Mouse (Mus musculus) embryonic facial prominence, embryonic 11.5 days (tissue): ENCODE measurements around the gene Pla2g5. TPM values are rescaled to one million over a fixed set of nuclear protein-coding genes. Genes with fewer than 3 reads are reported as not detected.
A peak's percentile ranks its signal among the peaks of the same experiment; 100 is the strongest.

Experiments used
- ATAC-seq: fragments of 200-750 bp; cut with Nextera tagmentation; replicated peaks from 2 replicates; pipeline ENCODE4 v1.8.0; 2017; ENCODE audit warnings: low read depth; ENCODE audit not compliant: insufficient number of reproducible peaks, low FRiP score, low TSS enrichment
- DNase-seq: peaks from one replicate; pipeline ENCODE4 v3.0.0-alpha.2; 2015; ENCODE audit warnings: low spot score
- H3K27ac ChIP-seq: fragments of 300-500 bp; sonication (generic); replicated peaks from 2 replicates; pipeline ENCODE4 v1.5.1; 2014; ENCODE audit warnings: mild to moderate bottlenecking, low read depth, low read length, control low read depth
- H3K27me3 ChIP-seq: fragments of 300-500 bp; sonication (generic); 2 replicates; pipeline ENCODE4 v1.6.1; 2014; ENCODE audit warnings: mild to moderate bottlenecking, low read length, moderate library complexity, mixed read lengths; ENCODE audit not compliant: control insufficient read depth, insufficient read depth
- H3K36me3 ChIP-seq: fragments of 300-500 bp; sonication (generic); replicated peaks from 2 replicates; pipeline ENCODE4 v1.6.1; 2014; ENCODE audit warnings: low read depth, mild to moderate bottlenecking, low read length, moderate library complexity, mixed read lengths; ENCODE audit not compliant: control insufficient read depth, insufficient read depth
- H3K4me1 ChIP-seq: fragments of 300-500 bp; sonication (generic); 2 replicates; pipeline ENCODE4 v1.6.1; 2014; ENCODE audit warnings: low read length, mixed read lengths; ENCODE audit not compliant: control insufficient read depth, insufficient read depth
- H3K4me2 ChIP-seq: fragments of 300-500 bp; sonication (generic); 2 replicates; pipeline ENCODE4 v1.6.1; 2014; ENCODE audit warnings: low read depth, mild to moderate bottlenecking, control low read depth, low read length, moderate library complexity
- H3K4me3 ChIP-seq: fragments of 300-500 bp; sonication (generic); 2 replicates; pipeline ENCODE4 v1.5.1; 2014; ENCODE audit warnings: low read depth, low read length, control low read depth
- H3K9ac ChIP-seq: fragments of 300-500 bp; sonication (generic); replicated peaks from 2 replicates; pipeline ENCODE4 v1.6.1; 2014; ENCODE audit warnings: mild to moderate bottlenecking, control low read depth, low read length
- H3K9me3 ChIP-seq: fragments of 300-500 bp; sonication (generic); replicated peaks from 2 replicates; pipeline ENCODE4 v1.6.1; 2016; ENCODE audit warnings: mild to moderate bottlenecking, low read length, inconsistent platforms, mixed read lengths; ENCODE audit not compliant: control insufficient read depth
- WGBS: fragments of 180-500 bp; shearing (Covaris S2); extraction: QIAGEN DNeasy Blood & Tissue Kit; methylation state at CpG from one replicate; pipeline ENCODE4 v1.1.7; 2014; 5-methylcytosine and 5-hydroxymethylcytosine counted together
- polyA plus RNA-seq: library from polyadenylated mRNA; unstranded; fragments of >200 nt; fragmentation: Nextera tagmentation; extraction: Ambion mirVana; gene quantifications from 2 replicates; pipeline ENCODE4 v1.2.1, GENCODE M21; 2014

Gene Pla2g5
- polyA plus RNA-seq, 1 experiment from 2014 or later, result 0.87 TPM

- Histone ChIP-seq H3K4me2 (no peak overlapping the region), H3K27me3 (no peaks in the 10 kb centered on the region; the same call in 1 of the 2 replicates), H3K9ac (no peak overlapping the region), H3K27ac (no peak overlapping the region), H3K9me3 (no peaks in the 10 kb centered on the region), H3K4me3 (no peak overlapping the region), H3K4me1 (no peaks in the 10 kb centered on the region), H3K36me3 (no peaks in the 10 kb centered on the region)
- DNase-seq, result peak; percentile 85
- ATAC-seq, result no peak
- WGBS, result 23% methylated on average over 7 of the region's 7 CpGs
Observed at GRCm38 (mm10) chr4:138856491-138856890, 6.8 kb downstream of the Pla2g5 start.

GRCm38 (mm10) chr4:138855092-138855632, 8.1 kb downstream of the Pla2g5 start:
- Histone ChIP-seq H3K9me3 (no peaks in the 10 kb centered on the region), H3K4me1 (no peaks in the 10 kb centered on the region), H3K9ac (no peak overlapping the region), H3K27ac (no peak overlapping the region), H3K4me2 (no peak overlapping the region), H3K27me3 (no peaks in the 10 kb centered on the region; the same call in 1 of the 2 replicates), H3K4me3 (no peak overlapping the region), H3K36me3 (no peaks in the 10 kb centered on the region)
- ATAC-seq (no peak), DNase-seq (no peak)
- WGBS, result 92% methylated on average over 9 of the region's 9 CpGs

- WGBS, result 63% methylated on average over 6 of the region's 6 CpGs
- H3K9ac ChIP-seq, result no peak overlapping the region
- no peaks in the 10 kb centered on the region for H3K9me3 ChIP-seq
- H3K4me2 ChIP-seq, result no peak overlapping the region
- no peak overlapping the region for H3K4me3 ChIP-seq
- DNase-seq, result no peak
- no peak overlapping the region for H3K27ac ChIP-seq
- no peak for ATAC-seq
- H3K36me3 ChIP-seq, result no peaks in the 10 kb centered on the region
- no peaks in the 10 kb centered on the region for H3K4me1 ChIP-seq
- no peaks in the 10 kb centered on the region for H3K27me3 ChIP-seq
Observed at GRCm38 (mm10) chr4:138852961-138853360, 10.3 kb downstream of the Pla2g5 start.

GRCm38 (mm10) chr4:138851463-138851862, 11.8 kb downstream of the Pla2g5 start:
- Histone ChIP-seq H3K4me2 (no peak overlapping the region), H3K4me1 (no peaks in the 10 kb centered on the region), H3K27me3 (no peaks in the 10 kb centered on the region), H3K36me3 (no peaks in the 10 kb centered on the region), H3K4me3 (no peak overlapping the region), H3K9ac (no peak overlapping the region), H3K9me3 (no peaks in the 10 kb centered on the region), H3K27ac (no peak overlapping the region)
- WGBS, result 7% methylated on average over 4 of the region's 4 CpGs
- DNase-seq (peak; percentile 78), ATAC-seq (no peak)

- Histone ChIP-seq H3K27ac (no peak overlapping the region), H3K27me3 (no peaks in the 10 kb centered on the region), H3K4me1 (no peaks in the 10 kb centered on the region), H3K9ac (no peak overlapping the region), H3K36me3 (no peaks in the 10 kb centered on the region), H3K4me2 (no peak overlapping the region), H3K9me3 (no peaks in the 10 kb centered on the region), H3K4me3 (no peak overlapping the region)
- DNase-seq (no peak), ATAC-seq (no peak)
- WGBS, result 84% methylated on average over 7 of the region's 7 CpGs
Observed at GRCm38 (mm10) chr4:138841386-138841785, 21.9 kb downstream of the Pla2g5 start.

- DNase-seq (no peak), ATAC-seq (no peak)
- Histone ChIP-seq H3K27me3 (no peaks in the 10 kb centered on the region), H3K9me3 (no peaks in the 10 kb centered on the region), H3K4me2 (no peak overlapping the region), H3K9ac (no peak overlapping the region), H3K4me3 (no peak overlapping the region), H3K27ac (no peak overlapping the region), H3K4me1 (no peaks in the 10 kb centered on the region), H3K36me3 (no peaks in the 10 kb centered on the region)
- WGBS, result 85% methylated on average over 8 of the region's 8 CpGs
Observed at GRCm38 (mm10) chr4:138840726-138841125, 22.6 kb downstream of the Pla2g5 start.

- Histone ChIP-seq H3K4me3 (no peak overlapping the region), H3K36me3 (no peaks in the 10 kb centered on the region), H3K27ac (no peak overlapping the region), H3K9me3 (no peaks in the 10 kb centered on the region), H3K4me1 (no peaks in the 10 kb centered on the region), H3K9ac (no peak overlapping the region), H3K4me2 (no peak overlapping the region), H3K27me3 (no peaks in the 10 kb centered on the region)
- 86% methylated on average over 6 of the region's 6 CpGs for WGBS
- no peak for ATAC-seq
- no peak for DNase-seq
Observed at GRCm38 (mm10) chr4:138839806-138840205, 23.5 kb downstream of the Pla2g5 start.

- no peak for ATAC-seq
- Histone ChIP-seq H3K9me3 (no peaks in the 10 kb centered on the region), H3K4me2 (no peak overlapping the region), H3K27ac (no peak overlapping the region), H3K4me3 (no peak overlapping the region), H3K36me3 (no peaks in the 10 kb centered on the region), H3K27me3 (no peaks in the 10 kb centered on the region), H3K4me1 (no peaks in the 10 kb centered on the region), H3K9ac (no peak overlapping the region)
- WGBS, result 76% methylated on average over 11 of the region's 11 CpGs
- no peak for DNase-seq
Observed at GRCm38 (mm10) chr4:138827147-138827546, 36.1 kb downstream of the Pla2g5 start.
